Mouse (Mus musculus) liver, embryonic 14.5 days (tissue): ENCODE measurements at regions not wholly inside any gene's neighbourhood (a gene's known extent, or its start where the extent isn't known, plus 50 kb on each side); places are given as distances from the start of the nearest gene placed in this dataset.

Experiments
- ATAC-seq: fragments of 200-750 bp; cut with Nextera tagmentation; 2 replicates; pipeline ENCODE4 v1.8.0; 2017; ENCODE audit warnings: moderate number of reproducible peaks, mild to moderate bottlenecking, moderate library complexity; ENCODE audit not compliant: insufficient read depth
- DNase-seq, 3 experiments: peaks; one replicate each; pipeline ENCODE4 v3.0.0-alpha.2; 2012 to 2013; ENCODE audit warnings: low read depth in 3 of 3, low spot score in 3 of 3
- H3K27ac ChIP-seq: fragments of 300-500 bp; sonication (generic); 2 replicates; pipeline ENCODE4 v1.5.1; 2014; ENCODE audit warnings: moderate library complexity, mild to moderate bottlenecking, control low read depth, inconsistent platforms
- H3K27me3 ChIP-seq: fragments of 300-500 bp; sonication (generic); 2 replicates; pipeline ENCODE4 v1.6.1; 2014; ENCODE audit warnings: mild to moderate bottlenecking, low read length, moderate library complexity; ENCODE audit not compliant: control insufficient read depth, insufficient read depth
- H3K36me3 ChIP-seq: fragments of 300-500 bp; sonication (generic); replicated peaks from 2 replicates; pipeline ENCODE4 v1.6.1; 2014; ENCODE audit warnings: low read depth; ENCODE audit not compliant: control insufficient read depth, insufficient read depth
- H3K4me1 ChIP-seq, 2 experiments: fragments of 200-500 bp in 1 of 2; fragments of 300-500 bp in 1 of 2; sonication (generic) in 1 of 2; replicated peaks; 2 replicates each; pipeline ENCODE4 v1.6.1; 2012 to 2014; ENCODE audit warnings: antibody characterized with exemption in 1 of 2, inconsistent platforms in 1 of 2, low read length in 1 of 2; ENCODE audit not compliant: control insufficient read depth in 2 of 2, insufficient read depth in 2 of 2
- H3K4me2 ChIP-seq: fragments of 300-500 bp; sonication (generic); 2 replicates; pipeline ENCODE4 v1.6.1; 2014; ENCODE audit warnings: low read depth, mild to moderate bottlenecking, control low read depth, moderate library complexity
- H3K4me3 ChIP-seq, 2 experiments: fragments of 200-500 bp in 1 of 2; fragments of 300-500 bp in 1 of 2; sonication (generic) in 1 of 2; 2 replicates each; pipeline ENCODE4 v1.5.1; 2012 to 2014; ENCODE audit warnings: low read depth in 2 of 2, low read length in 2 of 2, mild to moderate bottlenecking in 2 of 2, control low read depth in 1 of 2, inconsistent platforms in 1 of 2, moderate library complexity in 1 of 2; ENCODE audit not compliant: insufficient read depth in 1 of 2
- H3K9ac ChIP-seq: fragments of 300-500 bp; sonication (generic); replicated peaks from 2 replicates; pipeline ENCODE4 v1.6.1; 2014; ENCODE audit warnings: mild to moderate bottlenecking, control low read depth, moderate library complexity
- H3K9me3 ChIP-seq: fragments of 300-500 bp; sonication (generic); 2 replicates; pipeline ENCODE4 v1.6.1; 2016; ENCODE audit warnings: low read length, mixed read lengths; ENCODE audit not compliant: control insufficient read depth
- CTCF ChIP-seq: IDR thresholded peaks from 2 replicates; pipeline ENCODE4 v1.5.1; 2016; ENCODE audit warnings: antibody characterized with exemption, low read depth, control low read depth
- EP300 ChIP-seq: IDR thresholded peaks from 2 replicates; pipeline ENCODE4 v1.6.1; 2016; ENCODE audit warnings: antibody characterized with exemption, low read depth
- WGBS: fragments of 180-500 bp; shearing (Covaris S2); extraction: QIAGEN DNeasy Blood & Tissue Kit; methylation state at CpG from one replicate; pipeline ENCODE4 v1.1.7; 2014; ENCODE audit not compliant: insufficient replicate concordance; 5-methylcytosine and 5-hydroxymethylcytosine counted together

DNA sequence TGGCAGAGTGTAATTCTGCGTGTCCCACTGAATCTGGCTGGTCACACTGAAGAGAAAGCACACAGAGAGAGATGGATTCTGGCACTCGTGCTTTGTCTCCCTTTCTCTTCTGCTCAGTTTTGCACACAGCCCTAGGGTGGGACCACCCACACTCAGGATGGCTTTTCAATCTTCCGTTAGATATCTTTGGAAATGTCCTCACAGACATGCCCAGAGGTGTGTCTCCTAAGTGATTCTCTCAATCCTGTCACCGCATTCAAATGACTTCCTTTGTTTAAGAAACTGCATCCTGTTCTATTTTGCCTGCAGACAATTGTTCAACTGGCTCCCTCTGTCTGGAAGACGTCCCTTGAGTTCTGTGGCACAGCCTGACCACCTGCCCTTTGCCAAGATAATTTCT, 433.0 kb downstream of the Nedd1 start:
- Histone ChIP-seq H3K4me2 (no peak overlapping the region), H3K27me3 (no peaks in the 10 kb centered on the region), H3K4me3 (no peak overlapping the region), H3K27ac (no peak overlapping the region), H3K9me3 (no peaks in the 10 kb centered on the region), H3K4me1 (no peaks in the 10 kb centered on the region), H3K36me3 (no peaks in the 10 kb centered on the region), H3K9ac (no peak overlapping the region)
- ATAC-seq (no peak), DNase-seq (no peak)
- WGBS, result 27% methylated on average over 5 of the region's 5 CpGs
- no peak for TF ChIP-seq CTCF
- no peak for TF ChIP-seq EP300

DNA sequence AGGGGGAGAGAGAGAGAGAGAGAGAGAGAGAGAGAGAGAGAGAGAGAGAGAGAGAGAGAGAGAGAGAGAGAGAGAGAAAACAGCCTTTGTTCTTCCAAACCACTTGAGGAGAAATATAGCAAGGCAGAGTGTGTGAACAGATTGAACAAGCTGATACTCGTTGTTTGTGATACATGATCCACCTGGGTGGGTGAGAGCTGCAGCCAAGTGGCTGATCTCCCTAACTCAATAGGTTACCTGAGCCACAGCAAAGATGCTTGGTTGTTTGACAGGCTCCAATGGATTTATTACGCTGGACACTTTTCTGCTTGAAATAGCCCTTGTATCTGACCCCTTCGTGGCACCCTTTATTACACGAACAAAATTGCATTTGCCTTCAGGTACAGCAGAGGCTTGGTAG, 438.0 kb downstream of the Nedd1 start:
- WGBS, result 64% methylated on average over 4 of the region's 4 CpGs
- no peak overlapping the region for H3K4me2 ChIP-seq
- H3K36me3 ChIP-seq, result no peaks in the 10 kb centered on the region
- no peaks in the 10 kb centered on the region for H3K4me1 ChIP-seq
- TF ChIP-seq CTCF (no peak), EP300 (no peak)
- H3K4me3 ChIP-seq, result no peak overlapping the region
- H3K9me3 ChIP-seq, result no peaks in the 10 kb centered on the region
- no peaks in the 10 kb centered on the region for H3K27me3 ChIP-seq
- ATAC-seq (no peak), DNase-seq (no peak)
- no peak overlapping the region for H3K9ac ChIP-seq
- H3K27ac ChIP-seq, result no peak overlapping the region

DNA sequence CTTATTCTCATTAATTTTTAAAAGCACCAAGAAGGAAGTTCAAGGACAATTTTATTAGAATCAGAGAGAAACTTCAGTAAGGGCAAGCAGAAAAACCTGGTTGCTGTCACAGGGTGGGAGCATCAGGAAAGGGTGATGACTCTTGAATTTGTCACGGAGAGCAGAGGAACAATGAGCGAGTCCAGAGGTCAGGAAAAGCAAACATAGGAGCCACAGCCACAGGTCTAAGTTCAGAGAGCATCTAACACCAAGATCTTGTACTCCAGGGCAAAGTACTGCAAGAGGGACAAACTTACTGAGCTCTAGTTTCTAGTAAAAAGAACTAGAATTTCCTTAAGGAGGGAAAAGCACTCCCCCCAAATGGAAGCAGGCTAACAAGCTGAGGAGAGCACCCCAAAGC, 444.2 kb downstream of the Nedd1 start:
- Histone ChIP-seq H3K9ac (no peak overlapping the region), H3K36me3 (no peaks in the 10 kb centered on the region), H3K27ac (no peak overlapping the region), H3K9me3 (no peaks in the 10 kb centered on the region), H3K4me3 (no peak overlapping the region), H3K4me1 (no peaks in the 10 kb centered on the region), H3K27me3 (no peaks in the 10 kb centered on the region), H3K4me2 (no peak overlapping the region)
- 30% methylated on average over 2 of the region's 2 CpGs for WGBS
- no peak for TF ChIP-seq EP300
- TF ChIP-seq CTCF, result no peak
- no peak for DNase-seq
- ATAC-seq, result no peak

DNA sequence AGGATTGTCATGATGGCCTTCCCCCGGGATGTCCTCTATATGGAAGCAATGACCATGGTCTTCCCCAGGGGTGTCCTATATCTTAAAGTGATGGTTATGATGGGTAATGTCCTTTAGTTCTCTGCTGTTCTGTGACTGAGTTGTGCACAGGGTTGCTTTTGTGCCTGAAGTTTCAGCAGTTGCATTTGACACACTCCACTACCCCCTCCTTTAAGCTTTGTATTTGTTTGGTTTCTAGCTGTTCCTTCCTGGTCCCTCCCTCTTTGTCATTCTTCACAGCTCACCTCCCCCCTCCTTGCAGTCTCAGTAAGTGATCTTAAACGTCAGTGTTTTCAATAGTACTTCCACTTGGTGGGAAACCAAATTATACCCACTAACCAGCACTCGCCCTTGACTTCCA, 464.4 kb downstream of the Nedd1 start:
- no peaks in the 10 kb centered on the region for H3K4me1 ChIP-seq
- H3K4me2 ChIP-seq, result no peak overlapping the region
- 33% methylated on average over 3 of the region's 3 CpGs for WGBS
- no peak overlapping the region for H3K27ac ChIP-seq
- no peaks in the 10 kb centered on the region for H3K27me3 ChIP-seq
- H3K4me3 ChIP-seq, result no peak overlapping the region
- H3K9me3 ChIP-seq, result no peaks in the 10 kb centered on the region
- no peak for TF ChIP-seq EP300
- no peak for TF ChIP-seq CTCF
- DNase-seq (no peak), ATAC-seq (no peak)
- H3K9ac ChIP-seq, result no peak overlapping the region
- no peaks in the 10 kb centered on the region for H3K36me3 ChIP-seq

DNA sequence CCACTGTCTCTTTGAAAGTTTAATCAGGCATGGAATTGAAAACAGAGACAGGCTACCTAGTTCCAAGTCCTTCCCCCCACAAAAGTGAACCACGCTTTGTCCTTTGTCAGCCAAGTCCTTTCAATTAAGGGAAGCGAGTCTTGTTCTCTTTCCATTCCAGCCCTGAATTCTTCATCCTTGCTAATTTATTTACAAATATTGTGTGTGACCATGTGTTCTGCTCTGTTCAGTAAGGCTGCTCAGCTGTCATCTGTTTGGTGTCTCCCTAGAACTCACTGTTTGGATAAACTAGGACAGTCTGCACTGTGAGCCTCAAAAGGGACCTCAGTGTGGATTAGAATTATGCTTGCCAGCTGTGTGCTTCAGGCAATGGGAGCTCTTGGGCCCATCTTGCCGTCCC, 473.6 kb downstream of the Nedd1 start:
- Histone ChIP-seq H3K27me3 (no peaks in the 10 kb centered on the region), H3K4me2 (no peak overlapping the region), H3K9me3 (no peaks in the 10 kb centered on the region), H3K9ac (no peak overlapping the region), H3K4me1 (no peaks in the 10 kb centered on the region), H3K27ac (no peak overlapping the region), H3K4me3 (no peak overlapping the region), H3K36me3 (no peaks in the 10 kb centered on the region)
- ATAC-seq (no peak), DNase-seq (no peak)
- TF ChIP-seq EP300, result no peak
- TF ChIP-seq CTCF, result no peak
- WGBS, result 68% methylated on average over 3 of the region's 3 CpGs

DNA sequence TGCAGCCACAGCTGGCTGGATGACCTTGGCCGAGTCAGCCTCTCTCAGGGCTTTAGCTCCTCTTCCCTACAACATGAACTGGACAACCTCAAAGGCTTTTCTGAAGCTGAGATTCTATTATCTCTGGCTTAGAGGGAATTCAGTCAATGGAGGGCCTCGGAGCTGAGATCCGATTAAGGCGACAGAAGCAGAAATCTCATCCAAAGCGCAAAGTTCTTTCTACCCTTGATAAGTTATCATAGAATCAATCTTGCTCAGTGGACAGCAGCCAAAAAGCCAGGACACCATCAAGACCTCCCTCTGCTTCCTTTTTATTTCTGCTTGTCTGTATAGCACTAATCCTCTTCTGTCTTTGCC, 474.8 kb downstream of the Nedd1 start:
- no peak for ATAC-seq
- no peak for DNase-seq
- Histone ChIP-seq H3K27me3 (no peaks in the 10 kb centered on the region), H3K4me2 (no peak overlapping the region), H3K4me3 (no peak overlapping the region), H3K9me3 (no peaks in the 10 kb centered on the region), H3K36me3 (no peaks in the 10 kb centered on the region), H3K4me1 (no peaks in the 10 kb centered on the region), H3K27ac (no peak overlapping the region), H3K9ac (no peak overlapping the region)
- TF ChIP-seq EP300 (no peak), CTCF (no peak)
- WGBS, result 47% methylated on average over 5 of the region's 5 CpGs
